Mouse (Mus musculus): Measurements from ENCODE around the gene Wdr95.

GRCm38 (mm10) chr5:149538531-149538930, 10.1 kb downstream of the Wdr95 start:
- TF ChIP-seq CTCF (IDR thresholded peaks at IDR 0.05; ENCODE audit: low read depth, low read length) (no peak), POLR2A (IDR thresholded peaks at IDR 0.05; ENCODE audit: extremely low read depth, insufficient read depth, low read length) (no peak)

Measured in liver, adult 2 months (tissue).